Mouse (Mus musculus) cerebellum, adult 2 months (tissue): ENCODE data around the gene Cltrn.

Experiments
- CTCF ChIP-seq: fragments of 200-500 bp; IDR thresholded peaks from 2 replicates; pipeline ENCODE4 v1.5.1; 2011; ENCODE audit warnings: low read depth, mild to moderate bottlenecking, control low read depth, low read length, moderate library complexity, borderline replicate concordance; ENCODE audit not compliant: insufficient read depth
- POLR2A ChIP-seq: fragments of 200-500 bp; IDR thresholded peaks from 2 replicates; pipeline ENCODE4 v1.6.1; 2011; ENCODE audit warnings: low read length, control low read depth, borderline replicate concordance; ENCODE audit not compliant: insufficient read depth

GRCm38 (mm10) chrX:164145463-164146250 is 57.0 kb downstream of the Cltrn start:
- no peak for TF ChIP-seq CTCF
- no peak for TF ChIP-seq POLR2A
